Mouse (Mus musculus): ENCODE data around the gene Fam229a. TPM values are rescaled to one million over a fixed set of nuclear protein-coding genes. Genes with fewer than 3 reads are reported as not detected.
A peak's percentile ranks its signal among the peaks of the same experiment; 100 is the strongest.

The Fam229a gene
- not detected in 2 replicates for polyA plus RNA-seq (2014; fragmentation: Nextera tagmentation; extraction: Ambion mirVana)

DNA sequence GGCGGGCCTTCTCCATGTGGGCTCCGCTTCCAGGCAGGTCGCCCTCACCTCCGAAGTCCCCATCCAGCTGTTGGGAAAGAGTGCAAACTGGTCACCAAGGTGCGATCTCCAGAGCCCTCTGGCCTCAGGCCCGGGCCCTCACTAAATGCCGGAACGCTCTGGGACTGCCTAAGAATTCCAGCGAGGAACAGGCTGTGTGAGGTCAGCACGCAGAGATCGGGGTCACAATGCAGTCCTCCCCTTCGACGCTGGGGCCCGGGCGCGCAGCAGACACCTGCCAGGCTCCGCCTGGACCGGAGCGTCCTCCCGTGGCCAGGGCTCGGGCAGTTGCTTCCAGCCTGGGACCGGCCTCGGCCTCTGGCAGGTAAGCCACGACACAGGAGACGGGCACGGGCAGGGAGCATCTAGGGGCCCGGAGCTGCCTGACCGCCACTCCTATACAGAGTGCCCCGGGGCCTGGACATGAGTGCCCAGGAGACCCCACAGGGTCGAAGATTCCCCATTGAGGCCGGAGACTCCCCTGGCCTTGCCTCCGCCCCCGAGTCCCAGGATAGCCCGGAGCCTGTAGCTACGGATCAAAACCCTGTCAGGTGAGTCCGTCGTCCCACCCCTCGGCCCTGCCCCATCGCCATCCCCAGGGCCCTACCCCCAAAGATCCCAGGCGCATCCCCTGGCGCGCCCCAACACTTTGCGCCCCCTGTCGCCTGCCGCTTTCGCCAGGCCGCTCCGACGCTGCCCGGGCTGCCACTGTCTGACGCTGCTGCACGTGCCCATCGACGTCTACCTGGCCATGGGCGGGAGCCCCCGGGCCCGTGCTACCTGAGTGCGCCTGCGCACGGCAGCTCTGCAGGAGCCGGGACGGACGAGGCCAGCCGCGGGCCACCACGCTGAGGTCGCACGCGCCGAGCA lies at the start of gene Fam229a, which contains the start of gene Tssk3:
Fam229a (plus strand) TSS at position 219 of the 909 bp plus-strand sequence.
Tssk3 (minus strand) TSS at position 51 of the 909 bp plus-strand sequence.
- peak within 1 kb of the TSS; percentile 40 for H3K9ac ChIP-seq (ENCODE audit: low read length)
- H3K4me1 ChIP-seq (ENCODE audit: control insufficient read depth, insufficient read depth, low read length): peaks cover 13% of the 10 kb centered on the region
- peak within 1 kb of the TSS; percentile 59 for H3K4me2 ChIP-seq (ENCODE audit: low read length)
- H3K27ac ChIP-seq (ENCODE audit: low read depth, low read length): no peak within 1 kb of the TSS
- H3K27me3 ChIP-seq (replicated peaks; ENCODE audit: control insufficient read depth, insufficient read depth, low read length): peaks cover 12% of the 10 kb centered on the region
- no peak for DNase-seq (ENCODE audit: low spot score)
- peak within 1 kb of the TSS; percentile 28 for H3K4me3 ChIP-seq (ENCODE audit: low read depth, low read length)
- WGBS: 3% methylated on average over 64 of the region's 70 CpGs
- H3K9me3 ChIP-seq (replicated peaks; ENCODE audit: control insufficient read depth, low read length): no peaks in the 10 kb centered on the region
- H3K36me3 ChIP-seq (ENCODE audit: control insufficient read depth, insufficient read depth, low read length): peaks cover 31% of the 10 kb centered on the region
- peak; percentile 29; the same call in 1 of the 2 replicates for ATAC-seq

DNA sequence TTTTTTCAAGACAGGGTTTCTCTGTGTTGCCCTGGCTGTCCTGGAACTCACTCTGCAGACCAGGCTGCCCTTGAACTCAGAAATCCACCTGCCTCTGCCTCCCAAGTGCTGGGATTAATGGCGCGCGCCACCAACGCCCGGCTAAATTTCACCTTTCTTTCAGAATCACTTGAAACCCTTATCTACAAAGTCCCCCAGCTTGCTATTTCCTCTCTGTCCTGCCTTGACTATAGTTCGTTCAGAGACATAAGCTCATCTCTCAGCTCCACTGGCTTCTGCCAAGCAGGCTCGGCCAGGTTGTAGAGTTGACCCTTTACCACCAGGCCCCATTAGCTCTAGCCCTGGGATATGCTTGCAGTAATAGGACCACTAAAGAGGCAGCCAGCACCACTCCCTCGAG lies 43.6 kb upstream of the Fam229a start:
- ATAC-seq: no peak
- H3K27ac ChIP-seq (ENCODE audit: low read depth, low read length): no peak overlapping the region
- no peaks in the 10 kb centered on the region for H3K9me3 ChIP-seq (replicated peaks; ENCODE audit: control insufficient read depth, low read length)
- WGBS: 86% methylated on average over 8 of the region's 8 CpGs
- H3K4me2 ChIP-seq (ENCODE audit: low read length): no peak overlapping the region
- H3K36me3 ChIP-seq (ENCODE audit: control insufficient read depth, insufficient read depth, low read length): no peaks in the 10 kb centered on the region
- H3K27me3 ChIP-seq (replicated peaks; ENCODE audit: control insufficient read depth, insufficient read depth, low read length): no peaks in the 10 kb centered on the region; the same call in 1 of the 2 replicates
- no peak overlapping the region for H3K9ac ChIP-seq (ENCODE audit: low read length)
- DNase-seq (ENCODE audit: low spot score): no peak
- no peak overlapping the region for H3K4me3 ChIP-seq (ENCODE audit: low read depth, low read length)
- H3K4me1 ChIP-seq (ENCODE audit: control insufficient read depth, insufficient read depth, low read length): no peaks in the 10 kb centered on the region

DNA sequence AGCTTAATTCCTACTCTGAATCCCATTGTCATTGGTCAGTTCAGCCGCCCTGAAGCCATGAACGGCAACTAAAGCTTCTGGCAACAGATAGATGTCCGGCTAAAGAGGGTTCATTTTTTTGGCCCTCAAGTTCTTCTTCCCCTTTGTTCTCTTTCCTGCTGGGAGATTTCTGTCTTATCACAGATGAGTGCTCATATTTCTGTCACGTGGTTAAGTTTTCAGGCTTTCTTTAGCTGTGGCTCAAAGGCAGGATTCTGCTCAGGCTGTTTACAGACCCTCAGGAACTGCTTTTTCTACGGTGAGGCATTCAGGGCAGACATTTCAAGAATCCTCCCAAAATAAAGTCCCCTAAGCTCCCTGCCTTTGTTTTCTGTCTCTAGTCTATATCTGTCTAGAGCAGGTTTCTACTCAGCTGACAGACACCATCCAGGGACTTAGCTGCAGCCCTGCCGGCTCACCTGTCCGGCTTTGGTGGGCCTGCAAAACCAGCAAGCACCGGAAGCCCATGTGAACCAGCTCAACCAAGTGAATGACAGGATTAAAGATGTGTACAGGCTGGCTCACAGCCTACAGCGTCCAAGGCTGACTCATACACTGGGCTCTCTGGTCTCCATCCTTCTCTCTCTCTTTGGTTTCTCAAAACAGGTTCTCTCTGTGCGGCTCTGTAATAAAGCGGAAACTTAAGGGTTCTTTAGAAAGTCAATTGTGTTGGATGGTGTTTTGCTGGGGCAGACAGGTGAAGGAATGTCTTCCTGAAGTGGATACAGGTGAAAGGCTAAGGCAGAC lies 43.0 kb upstream of the Fam229a start:
- no peak for ATAC-seq
- no peaks in the 10 kb centered on the region for H3K4me1 ChIP-seq (ENCODE audit: control insufficient read depth, insufficient read depth, low read length)
- 86% methylated on average over 11 of the region's 11 CpGs for WGBS

DNA sequence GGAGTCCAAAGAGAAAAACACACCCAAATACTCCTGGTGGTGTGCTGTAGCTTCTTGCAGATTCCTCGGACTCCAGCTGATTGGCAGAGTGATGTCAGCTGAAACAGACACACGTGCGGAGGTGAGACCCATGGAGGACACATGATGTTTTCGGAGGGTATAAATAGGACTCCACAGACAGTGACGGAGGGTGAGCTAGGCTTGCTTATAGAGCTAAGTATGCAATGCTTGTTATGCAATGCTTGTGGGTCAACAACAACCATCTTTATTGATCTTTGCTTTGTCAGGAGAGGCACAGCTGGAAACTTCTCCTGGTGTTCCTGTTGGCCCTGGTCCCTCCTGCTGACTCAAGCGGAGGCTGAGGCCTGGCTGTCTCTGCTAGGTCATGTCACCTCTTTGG lies 42.3 kb upstream of the Fam229a start:
- DNase-seq (ENCODE audit: low spot score) (no peak), ATAC-seq (no peak)
- Histone ChIP-seq H3K4me3 (ENCODE audit: low read depth, low read length) (no peak overlapping the region), H3K27me3 (replicated peaks; ENCODE audit: control insufficient read depth, insufficient read depth, low read length) (no peaks in the 10 kb centered on the region), H3K4me2 (ENCODE audit: low read length) (no peak overlapping the region), H3K9me3 (replicated peaks; ENCODE audit: control insufficient read depth, low read length) (no peaks in the 10 kb centered on the region), H3K9ac (ENCODE audit: low read length) (no peak overlapping the region), H3K4me1 (ENCODE audit: control insufficient read depth, insufficient read depth, low read length) (no peaks in the 10 kb centered on the region), H3K27ac (ENCODE audit: low read depth, low read length) (no peak overlapping the region), H3K36me3 (ENCODE audit: control insufficient read depth, insufficient read depth, low read length) (no peaks in the 10 kb centered on the region)
- WGBS: 87% methylated on average over 6 of the region's 6 CpGs

More for the DNA sequence above, 43.0 kb upstream of the Fam229a start:
- H3K27ac ChIP-seq (ENCODE audit: low read depth, low read length): no peak overlapping the region
- no peak overlapping the region for H3K4me3 ChIP-seq (ENCODE audit: low read depth, low read length)
- DNase-seq (ENCODE audit: low spot score): no peak
- H3K27me3 ChIP-seq (replicated peaks; ENCODE audit: control insufficient read depth, insufficient read depth, low read length): no peaks in the 10 kb centered on the region; the same call in 1 of the 2 replicates
- H3K4me2 ChIP-seq (ENCODE audit: low read length): no peak overlapping the region
- H3K9me3 ChIP-seq (replicated peaks; ENCODE audit: control insufficient read depth, low read length): no peaks in the 10 kb centered on the region
- H3K9ac ChIP-seq (ENCODE audit: low read length): no peak overlapping the region
- H3K36me3 ChIP-seq (ENCODE audit: control insufficient read depth, insufficient read depth, low read length): no peaks in the 10 kb centered on the region

DNA sequence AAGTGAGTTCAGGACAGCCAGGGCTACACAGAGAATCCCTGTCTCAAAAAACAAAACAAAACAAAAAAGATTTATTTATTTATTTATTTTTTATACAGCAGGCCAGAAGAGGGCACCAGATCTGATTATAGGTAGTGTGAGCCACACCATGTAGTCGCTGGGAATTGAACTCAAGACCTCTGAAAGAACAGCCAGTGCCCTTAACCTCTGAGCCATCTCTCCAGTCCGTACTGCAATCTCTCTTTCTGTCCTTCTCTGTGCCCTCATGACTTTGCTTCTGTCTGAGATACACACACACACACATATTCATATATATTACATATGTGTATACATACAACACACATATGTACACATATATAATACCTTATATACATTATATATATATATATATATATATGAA lies 40.1 kb upstream of the Fam229a start:
- H3K4me2 ChIP-seq (ENCODE audit: low read length): no peak overlapping the region
- no peaks in the 10 kb centered on the region for H3K36me3 ChIP-seq (ENCODE audit: control insufficient read depth, insufficient read depth, low read length)
- H3K9me3 ChIP-seq (replicated peaks; ENCODE audit: control insufficient read depth, low read length): no peaks in the 10 kb centered on the region
- H3K9ac ChIP-seq (ENCODE audit: low read length): no peak overlapping the region
- ATAC-seq (no peak), DNase-seq (ENCODE audit: low spot score) (no peak)
- H3K27me3 ChIP-seq (replicated peaks; ENCODE audit: control insufficient read depth, insufficient read depth, low read length): no peaks in the 10 kb centered on the region
- no peak overlapping the region for H3K4me3 ChIP-seq (ENCODE audit: low read depth, low read length)
- H3K4me1 ChIP-seq (ENCODE audit: control insufficient read depth, insufficient read depth, low read length): no peaks in the 10 kb centered on the region
- H3K27ac ChIP-seq (ENCODE audit: low read depth, low read length): no peak overlapping the region
- WGBS: 76% methylated on average over 2 of the region's 2 CpGs

DNA sequence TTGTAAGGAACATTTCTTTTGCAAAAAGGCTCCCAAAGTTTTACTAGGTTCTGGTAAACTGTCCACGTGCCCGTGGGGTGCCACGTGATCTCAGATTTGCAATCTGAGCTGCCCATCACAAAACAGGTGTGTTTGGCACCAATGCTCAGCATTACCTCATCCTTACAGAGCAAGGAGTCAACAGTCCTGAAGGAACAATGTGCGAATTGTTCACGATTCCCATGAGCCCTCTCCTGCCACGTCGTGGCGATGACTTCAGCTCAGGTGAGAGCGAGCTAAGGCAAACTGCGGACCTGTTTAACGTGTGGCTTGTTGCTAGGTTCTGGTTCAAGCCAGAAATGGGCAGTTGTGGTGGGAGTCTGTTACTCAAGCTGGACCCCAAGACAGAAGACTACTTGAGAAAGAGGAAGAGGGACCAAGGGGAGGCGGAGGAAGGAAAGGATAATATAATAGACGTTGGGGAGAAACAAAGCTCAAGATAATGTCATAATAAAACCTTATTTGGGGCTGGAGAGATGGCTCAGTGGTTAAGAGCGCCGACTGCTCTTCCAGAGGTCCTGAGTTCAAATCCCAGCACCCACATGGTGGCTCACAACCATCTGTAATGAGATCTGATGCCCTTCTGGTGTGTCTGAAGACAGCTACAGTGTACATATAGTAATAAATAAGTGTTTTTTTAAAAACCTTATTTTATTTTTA lies 39.4 kb upstream of the Fam229a start:
- no peaks in the 10 kb centered on the region for H3K27me3 ChIP-seq (replicated peaks; ENCODE audit: control insufficient read depth, insufficient read depth, low read length)
- DNase-seq (ENCODE audit: low spot score): no peak
- H3K27ac ChIP-seq (ENCODE audit: low read depth, low read length): no peak overlapping the region
- no peaks in the 10 kb centered on the region for H3K4me1 ChIP-seq (ENCODE audit: control insufficient read depth, insufficient read depth, low read length)
- no peak overlapping the region for H3K9ac ChIP-seq (ENCODE audit: low read length)
- no peak overlapping the region for H3K4me2 ChIP-seq (ENCODE audit: low read length)
- ATAC-seq: no peak
- H3K9me3 ChIP-seq (replicated peaks; ENCODE audit: control insufficient read depth, low read length): no peaks in the 10 kb centered on the region
- no peaks in the 10 kb centered on the region for H3K36me3 ChIP-seq (ENCODE audit: control insufficient read depth, insufficient read depth, low read length)
- no peak overlapping the region for H3K4me3 ChIP-seq (ENCODE audit: low read depth, low read length)
- 83% methylated on average over 15 of the region's 15 CpGs for WGBS

DNA sequence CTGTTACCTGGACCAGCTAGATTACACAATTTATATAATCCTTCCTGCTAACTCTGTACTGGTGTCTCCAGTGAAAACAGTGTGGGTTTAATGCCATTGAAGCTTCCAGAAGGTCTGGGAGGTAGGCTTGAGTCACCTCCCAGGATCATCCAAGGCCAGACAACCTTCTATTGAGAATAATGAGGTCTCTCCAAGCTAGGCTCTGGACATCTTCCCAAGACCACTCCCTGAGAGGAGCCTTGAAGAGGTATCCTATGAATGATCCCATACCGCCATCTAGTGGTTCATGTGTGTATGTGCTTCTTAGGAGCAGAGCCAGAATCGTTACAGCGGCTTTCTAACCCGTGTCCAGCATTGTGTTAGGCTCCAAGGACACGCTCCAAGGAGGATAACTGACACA lies 35.7 kb upstream of the Fam229a start:
- no peaks in the 10 kb centered on the region for H3K4me1 ChIP-seq (ENCODE audit: control insufficient read depth, insufficient read depth, low read length)
- H3K27me3 ChIP-seq (replicated peaks; ENCODE audit: control insufficient read depth, insufficient read depth, low read length): no peaks in the 10 kb centered on the region
- peak; percentile 95 for DNase-seq (ENCODE audit: low spot score)
- 1% methylated on average over 5 of the region's 5 CpGs for WGBS
- no peak overlapping the region for H3K4me2 ChIP-seq (ENCODE audit: low read length)
- no peak overlapping the region for H3K9ac ChIP-seq (ENCODE audit: low read length)
- no peak overlapping the region for H3K4me3 ChIP-seq (ENCODE audit: low read depth, low read length)
- H3K36me3 ChIP-seq (ENCODE audit: control insufficient read depth, insufficient read depth, low read length): no peaks in the 10 kb centered on the region
- ATAC-seq: peak; percentile 74
- no peaks in the 10 kb centered on the region for H3K9me3 ChIP-seq (replicated peaks; ENCODE audit: control insufficient read depth, low read length)
- no peak overlapping the region for H3K27ac ChIP-seq (ENCODE audit: low read depth, low read length)

DNA sequence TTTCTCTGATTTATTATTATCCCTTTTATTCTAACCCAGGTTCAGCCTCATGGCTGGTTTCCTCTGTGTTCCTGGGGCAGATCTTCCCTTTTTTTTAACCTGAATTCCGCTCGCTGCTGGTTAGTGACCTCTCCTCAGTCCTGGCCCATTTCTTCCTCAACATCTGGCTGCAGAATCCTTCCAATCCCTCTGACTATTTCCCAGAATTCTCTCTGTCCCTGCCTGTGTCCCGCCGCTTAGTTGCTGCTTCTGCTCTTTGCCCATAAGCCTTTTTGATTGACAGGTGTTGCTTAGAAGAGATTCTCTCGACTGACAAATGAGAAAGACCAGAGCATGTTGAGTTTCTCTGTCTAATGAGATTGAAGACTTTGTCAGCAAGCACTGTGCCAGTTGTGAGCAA lies 34.9 kb upstream of the Fam229a start:
- H3K27ac ChIP-seq (ENCODE audit: low read depth, low read length): no peak overlapping the region
- no peak for ATAC-seq
- no peaks in the 10 kb centered on the region for H3K36me3 ChIP-seq (ENCODE audit: control insufficient read depth, insufficient read depth, low read length)
- H3K4me1 ChIP-seq (ENCODE audit: control insufficient read depth, insufficient read depth, low read length): no peaks in the 10 kb centered on the region
- no peaks in the 10 kb centered on the region for H3K9me3 ChIP-seq (replicated peaks; ENCODE audit: control insufficient read depth, low read length)
- no peak overlapping the region for H3K9ac ChIP-seq (ENCODE audit: low read length)
- WGBS: 54% methylated on average over 5 of the region's 5 CpGs
- no peak overlapping the region for H3K4me2 ChIP-seq (ENCODE audit: low read length)
- H3K27me3 ChIP-seq (replicated peaks; ENCODE audit: control insufficient read depth, insufficient read depth, low read length): no peaks in the 10 kb centered on the region
- DNase-seq (ENCODE audit: low spot score): no peak
- H3K4me3 ChIP-seq (ENCODE audit: low read depth, low read length): no peak overlapping the region

Data from forebrain, embryonic 14.5 days (tissue).